Mouse (Mus musculus) stomach, postnatal 0 days (tissue): Measurements from ENCODE around the gene Rlf. TPM values are rescaled to one million over a fixed set of nuclear protein-coding genes. Genes with fewer than 3 reads are reported as not detected.

Source experiments
- ATAC-seq: fragments of 200-750 bp; cut with Nextera tagmentation; 2 replicates; pipeline ENCODE4 v1.8.0; 2017; ENCODE audit not compliant: low FRiP score, low TSS enrichment
- DNase-seq: peaks from one replicate; pipeline ENCODE4 v3.0.0-alpha.2; 2016; ENCODE audit warnings: low spot score
- H3K27ac ChIP-seq: fragments of 300-500 bp; sonication (generic); replicated peaks from 2 replicates; pipeline ENCODE4 v1.5.1; 2014; ENCODE audit warnings: mild to moderate bottlenecking, control low read depth
- H3K27me3 ChIP-seq: fragments of 300-500 bp; sonication (generic); 2 replicates; pipeline ENCODE4 v1.6.1; 2014; ENCODE audit warnings: low read length; ENCODE audit not compliant: control insufficient read depth, insufficient read depth
- H3K36me3 ChIP-seq: fragments of 300-500 bp; sonication (generic); 2 replicates; pipeline ENCODE4 v1.6.1; 2014; ENCODE audit warnings: low read length, mixed read lengths; ENCODE audit not compliant: control insufficient read depth, insufficient read depth
- H3K4me1 ChIP-seq: fragments of 300-500 bp; sonication (generic); replicated peaks from 2 replicates; pipeline ENCODE4 v1.6.1; 2014; ENCODE audit warnings: antibody characterized with exemption; ENCODE audit not compliant: control insufficient read depth, insufficient read depth
- H3K4me2 ChIP-seq: fragments of 300-500 bp; sonication (generic); replicated peaks from 2 replicates; pipeline ENCODE4 v1.6.1; 2014; ENCODE audit warnings: low read depth, mild to moderate bottlenecking, control low read depth, moderate library complexity
- H3K4me3 ChIP-seq: fragments of 300-500 bp; sonication (generic); 2 replicates; pipeline ENCODE4 v1.5.1; 2014; ENCODE audit warnings: low read depth, low read length, control low read depth
- H3K9ac ChIP-seq: fragments of 300-500 bp; sonication (generic); 2 replicates; pipeline ENCODE4 v1.6.1; 2014; ENCODE audit warnings: mild to moderate bottlenecking, low read length, control low read depth, mixed read lengths
- H3K9me3 ChIP-seq: fragments of 300-500 bp; sonication (generic); 2 replicates; pipeline ENCODE4 v1.6.1; 2016; ENCODE audit warnings: low read length; ENCODE audit not compliant: control insufficient read depth
- CTCF ChIP-seq: IDR thresholded peaks from 2 replicates; pipeline ENCODE4 v1.5.1; 2016; ENCODE audit warnings: antibody characterized with exemption, low read depth, mild to moderate bottlenecking, moderate library complexity
- EP300 ChIP-seq: optimal IDR thresholded peaks from 2 replicates; pipeline ENCODE3; 2016; ENCODE audit warnings: antibody characterized with exemption
- WGBS: fragments of 180-500 bp; shearing (Covaris S2); extraction: QIAGEN DNeasy Blood & Tissue Kit; methylation state at CpG from one replicate; pipeline ENCODE4 v1.1.7; 2014; 5-methylcytosine and 5-hydroxymethylcytosine counted together
- polyA plus RNA-seq: library from polyadenylated mRNA; unstranded; fragments of >200 nt; fragmentation: Nextera tagmentation; extraction: Ambion mirVana; gene quantifications from 2 replicates; pipeline ENCODE4 v1.2.1, GENCODE M21; 2015

The Rlf gene
- polyA plus RNA-seq, 1 experiment from 2014 or later = 7.7 TPM

DNA sequence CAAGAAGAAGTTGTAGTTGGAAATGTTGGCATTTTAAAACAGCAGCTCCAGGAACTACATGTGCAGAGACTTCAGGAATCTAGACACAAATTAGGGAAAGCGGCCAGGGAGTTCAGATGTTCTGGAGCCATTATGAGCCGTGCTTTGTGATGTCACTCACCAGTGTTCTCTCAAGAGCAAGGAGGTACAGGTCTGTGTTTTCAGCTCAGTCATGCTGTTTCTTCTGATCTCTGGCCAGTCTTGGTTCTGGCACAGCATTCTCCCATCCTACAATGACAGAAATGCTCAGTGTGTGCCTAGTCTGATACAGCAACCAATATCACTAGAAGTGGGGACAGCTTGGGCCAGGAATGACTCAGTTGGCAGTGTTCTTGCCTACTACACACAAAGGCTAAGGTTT, 105.8 kb downstream of the Rlf start, which contains the start of gene Tmco2:
Tmco2 (minus strand) TSS at position 101 of the 400 bp plus-strand sequence.
- Histone ChIP-seq H3K36me3 (no peaks in the 10 kb centered on the region), H3K4me3 (no peak within 1 kb of the TSS), H3K27ac (no peak within 1 kb of the TSS), H3K27me3 (no peaks in the 10 kb centered on the region), H3K9ac (no peak within 1 kb of the TSS), H3K4me1 (no peaks in the 10 kb centered on the region), H3K9me3 (no peaks in the 10 kb centered on the region), H3K4me2 (no peak within 1 kb of the TSS)
- WGBS = 87% methylated on average over 2 of the region's 2 CpGs
- TF ChIP-seq CTCF (no peak), EP300 (no peak)
- no peak for DNase-seq
- no peak for ATAC-seq

DNA sequence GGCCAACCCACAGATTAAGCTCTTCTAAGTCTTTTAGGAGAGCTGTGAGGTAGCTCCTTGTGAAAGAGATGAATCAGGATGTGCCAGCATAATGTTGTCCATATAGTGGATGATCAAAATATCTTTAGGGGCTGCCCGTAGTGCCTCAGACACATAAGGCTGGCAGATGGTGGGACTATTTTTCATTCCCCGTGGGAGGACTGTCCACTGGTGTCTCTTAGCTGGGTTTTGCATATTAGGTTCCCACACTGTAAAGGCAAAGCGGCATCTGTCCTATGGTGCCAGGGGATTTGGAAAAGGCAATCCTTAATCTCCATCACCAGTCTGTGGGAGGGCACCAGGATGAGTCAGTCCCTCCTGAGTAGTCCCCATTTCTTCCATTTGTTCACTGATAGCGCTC, 111.6 kb downstream of the Rlf start:
- no peak for TF ChIP-seq CTCF
- TF ChIP-seq EP300 = no peak
- Histone ChIP-seq H3K4me1 (no peaks in the 10 kb centered on the region), H3K27me3 (no peaks in the 10 kb centered on the region), H3K27ac (no peak overlapping the region), H3K9ac (no peak overlapping the region), H3K4me3 (no peak overlapping the region), H3K4me2 (no peak overlapping the region), H3K36me3 (no peaks in the 10 kb centered on the region), H3K9me3 (no peaks in the 10 kb centered on the region)
- 77% methylated on average over 4 of the region's 4 CpGs for WGBS
- DNase-seq = no peak
- no peak for ATAC-seq

- ATAC-seq (peak; percentile 89), DNase-seq (peak; percentile 88)
- no peak for TF ChIP-seq EP300
- TF ChIP-seq CTCF = no peak
Measured at GRCm38 (mm10) chr4:121097650-121098378, 117.1 kb downstream of the Rlf start, which contains the start of gene Zmpste24. Gene Zmpste24 (minus strand): TSS chr4:121098241.

More at GRCm38 (mm10) chr4:121097650-121098378, 117.1 kb downstream of the Rlf start, which contains the start of gene Zmpste24:
- Histone ChIP-seq H3K4me2 (peak within 1 kb of the TSS; percentile 89), H3K36me3 (peaks cover 6% of the 10 kb centered on the region; the same call in 1 of the 2 replicates), H3K4me3 (peak within 1 kb of the TSS; percentile 78), H3K9ac (peak within 1 kb of the TSS; percentile 78), H3K27me3 (no peaks in the 10 kb centered on the region), H3K27ac (peak within 1 kb of the TSS; percentile 78), H3K4me1 (no peaks in the 10 kb centered on the region), H3K9me3 (no peaks in the 10 kb centered on the region)
- WGBS = under 1% methylated on average over 39 of the region's 39 CpGs

Other genes starting within 250 kb of the Rlf start
- 16.1 and 17.3 TPM in 2 replicates for gene Smap2, start 197.8 kb downstream of the Rlf start, polyA plus RNA-seq
- 5.7 and 7.6 TPM in 2 replicates for gene Col9a2, start 175.7 kb downstream of the Rlf start, polyA plus RNA-seq
- gene Zmpste24, start 116.8 kb downstream of the Rlf start, polyA plus RNA-seq = 21.6 and 22.7 TPM in 2 replicates
- not detected in 2 replicates for gene Tmco2, start 105.9 kb downstream of the Rlf start, polyA plus RNA-seq
- gene Gm12888, start 109.8 kb upstream of the Rlf start, polyA plus RNA-seq = 0.29 and 0.35 TPM in 2 replicates
- not detected in 2 replicates for gene Gm12886, start 208.0 kb upstream of the Rlf start, polyA plus RNA-seq